Mouse (Mus musculus): ENCODE measurements at regions not wholly inside any gene's neighbourhood (a gene's known extent, or its start where the extent isn't known, plus 50 kb on each side); places are given as distances from the start of the nearest gene placed in this dataset.

DNA sequence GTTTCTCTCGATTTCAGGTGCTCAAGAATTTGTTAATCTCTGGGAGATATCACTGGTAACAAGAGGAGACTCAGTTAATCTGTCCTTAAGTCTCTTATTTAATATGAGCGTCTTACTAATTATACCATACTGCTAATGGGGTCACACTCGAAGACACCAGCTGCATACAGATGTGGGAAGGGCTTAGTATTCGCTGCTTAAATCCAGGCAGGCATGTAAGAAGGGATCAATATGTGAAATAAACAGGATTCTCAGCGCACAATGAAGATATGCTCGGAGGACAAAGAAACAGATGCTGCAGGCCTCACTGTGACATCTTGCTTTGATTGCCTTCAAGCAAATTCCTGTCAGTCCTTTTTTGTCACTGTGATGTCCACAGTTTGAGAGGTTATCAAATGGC, 108.3 kb downstream of the Zwint start:
- WGBS: 54% methylated on average over 6 of the region's 6 CpGs
- no peak overlapping the region for H3K27ac ChIP-seq (ENCODE audit: low read depth, low read length)

GRCm38 (mm10) chr10:72778356-72778755, 123.7 kb downstream of the Zwint start:
- no peak for DNase-seq (ENCODE audit: low spot score)

More for the DNA sequence above, 108.3 kb downstream of the Zwint start:
- no peak for ATAC-seq
- H3K9ac ChIP-seq (ENCODE audit: low read length): no peak overlapping the region
- H3K4me1 ChIP-seq (ENCODE audit: control insufficient read depth, insufficient read depth, low read length): no peaks in the 10 kb centered on the region
- H3K4me2 ChIP-seq (ENCODE audit: low read length): no peak overlapping the region
- no peak for DNase-seq (ENCODE audit: low spot score)
- no peaks in the 10 kb centered on the region for H3K36me3 ChIP-seq (ENCODE audit: control insufficient read depth, insufficient read depth, low read length)
- H3K9me3 ChIP-seq (replicated peaks; ENCODE audit: control insufficient read depth, low read length): no peaks in the 10 kb centered on the region
- no peaks in the 10 kb centered on the region for H3K27me3 ChIP-seq (replicated peaks; ENCODE audit: control insufficient read depth, insufficient read depth, low read length)
- no peak overlapping the region for H3K4me3 ChIP-seq (ENCODE audit: low read depth, low read length)

DNA sequence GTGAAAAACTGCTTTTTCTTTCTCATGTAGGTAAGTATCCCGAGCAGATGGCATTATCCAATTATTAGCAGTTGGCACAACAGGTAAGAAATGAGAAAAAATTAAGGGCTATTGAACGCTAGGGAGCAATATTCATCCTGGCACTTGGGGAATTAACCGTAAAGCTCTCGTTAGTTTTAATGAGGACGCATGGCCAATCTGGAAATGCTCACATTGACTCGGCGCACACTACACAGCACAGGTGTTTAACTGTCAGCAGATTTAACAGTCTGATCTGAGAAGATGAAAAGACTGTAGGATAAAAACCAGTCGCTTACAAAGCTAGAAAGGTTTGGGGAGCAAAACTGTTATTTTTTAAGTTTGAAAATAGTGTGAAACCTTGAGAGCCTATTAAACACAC, 157.0 kb downstream of the Zwint start:
- WGBS: 38% methylated on average over 8 of the region's 8 CpGs
- H3K9ac ChIP-seq (ENCODE audit: low read length): no peak overlapping the region
- H3K27me3 ChIP-seq (replicated peaks; ENCODE audit: control insufficient read depth, insufficient read depth, low read length): no peaks in the 10 kb centered on the region
- H3K4me3 ChIP-seq (ENCODE audit: low read depth, low read length): no peak overlapping the region
- no peak overlapping the region for H3K4me2 ChIP-seq (ENCODE audit: low read length)
- H3K4me1 ChIP-seq (ENCODE audit: control insufficient read depth, insufficient read depth, low read length): no peaks in the 10 kb centered on the region
- H3K36me3 ChIP-seq (ENCODE audit: control insufficient read depth, insufficient read depth, low read length): no peaks in the 10 kb centered on the region
- H3K27ac ChIP-seq (ENCODE audit: low read depth, low read length): no peak overlapping the region
- no peaks in the 10 kb centered on the region for H3K9me3 ChIP-seq (replicated peaks; ENCODE audit: control insufficient read depth, low read length)
- ATAC-seq (peak; percentile 57; the same call in 1 of the 2 replicates), DNase-seq (ENCODE audit: low spot score) (peak; percentile 48)

More at GRCm38 (mm10) chr10:72778356-72778755, 123.7 kb downstream of the Zwint start:
- no peaks in the 10 kb centered on the region for H3K9me3 ChIP-seq (replicated peaks; ENCODE audit: control insufficient read depth, low read length)
- H3K27ac ChIP-seq (ENCODE audit: low read depth, low read length): no peak overlapping the region
- 27% methylated on average over 3 of the region's 3 CpGs for WGBS
- H3K4me1 ChIP-seq (ENCODE audit: control insufficient read depth, insufficient read depth, low read length): no peaks in the 10 kb centered on the region
- H3K4me2 ChIP-seq (ENCODE audit: low read length): no peak overlapping the region
- H3K4me3 ChIP-seq (ENCODE audit: low read depth, low read length): no peak overlapping the region
- no peak overlapping the region for H3K9ac ChIP-seq (ENCODE audit: low read length)
- H3K36me3 ChIP-seq (ENCODE audit: control insufficient read depth, insufficient read depth, low read length): no peaks in the 10 kb centered on the region
- ATAC-seq: no peak
- no peaks in the 10 kb centered on the region for H3K27me3 ChIP-seq (replicated peaks; ENCODE audit: control insufficient read depth, insufficient read depth, low read length)

DNA sequence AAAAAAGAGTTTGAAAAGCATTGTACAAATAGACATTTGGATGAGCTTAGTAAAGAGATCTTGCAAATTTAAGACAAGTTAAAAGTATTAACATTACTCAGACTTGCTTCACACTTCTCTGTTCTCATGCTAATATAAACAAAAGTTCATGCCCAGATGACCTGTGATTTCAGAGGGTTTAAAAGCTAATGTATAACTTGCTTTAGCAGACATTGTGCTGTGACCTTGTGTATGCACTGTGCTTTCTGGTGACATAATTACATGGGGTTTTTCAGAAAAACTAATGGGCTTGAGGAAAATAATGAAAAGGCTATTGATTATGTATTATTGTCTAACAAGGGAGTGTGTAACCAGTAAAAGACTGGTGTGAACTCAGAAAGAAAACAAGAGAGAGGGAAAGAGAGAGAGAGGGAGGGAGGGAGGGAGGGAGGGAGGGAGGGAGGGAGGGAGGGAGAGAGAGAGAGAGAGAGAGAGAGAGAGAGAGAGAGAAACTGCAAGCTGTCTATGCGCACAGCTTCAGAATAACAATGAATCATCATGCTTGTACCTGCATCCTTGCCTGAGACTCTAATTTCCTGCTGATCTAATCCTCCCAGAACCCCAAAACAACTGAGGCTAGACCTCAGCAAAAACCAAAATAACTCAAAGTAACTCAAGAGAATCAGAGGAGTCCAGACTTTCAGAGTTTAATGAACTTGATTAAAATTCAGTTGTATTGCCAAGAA, 192.9 kb downstream of the Zwint start:
- WGBS: 60% methylated on average over 1 of the region's 1 CpGs
- Histone ChIP-seq H3K9ac (ENCODE audit: low read length) (no peak overlapping the region), H3K9me3 (replicated peaks; ENCODE audit: control insufficient read depth, low read length) (no peaks in the 10 kb centered on the region), H3K36me3 (ENCODE audit: control insufficient read depth, insufficient read depth, low read length) (no peaks in the 10 kb centered on the region), H3K4me1 (ENCODE audit: control insufficient read depth, insufficient read depth, low read length) (no peaks in the 10 kb centered on the region), H3K4me3 (ENCODE audit: low read depth, low read length) (no peak overlapping the region), H3K27me3 (replicated peaks; ENCODE audit: control insufficient read depth, insufficient read depth, low read length) (no peaks in the 10 kb centered on the region), H3K27ac (ENCODE audit: low read depth, low read length) (no peak overlapping the region), H3K4me2 (ENCODE audit: low read length) (no peak overlapping the region)
- ATAC-seq: no peak
- DNase-seq (ENCODE audit: low spot score): no peak

- DNase-seq (ENCODE audit: low spot score) (peak; percentile 46), ATAC-seq (no peak)
- WGBS: 11% methylated on average over 1 of the region's 1 CpGs
- H3K9ac ChIP-seq (ENCODE audit: low read length): no peak overlapping the region
- H3K4me2 ChIP-seq (ENCODE audit: low read length): no peak overlapping the region
- H3K36me3 ChIP-seq (ENCODE audit: control insufficient read depth, insufficient read depth, low read length): no peaks in the 10 kb centered on the region
- H3K4me1 ChIP-seq (ENCODE audit: control insufficient read depth, insufficient read depth, low read length): no peaks in the 10 kb centered on the region
- H3K27me3 ChIP-seq (replicated peaks; ENCODE audit: control insufficient read depth, insufficient read depth, low read length): no peaks in the 10 kb centered on the region
- no peak overlapping the region for H3K27ac ChIP-seq (ENCODE audit: low read depth, low read length)
- H3K9me3 ChIP-seq (replicated peaks; ENCODE audit: control insufficient read depth, low read length): no peaks in the 10 kb centered on the region
- H3K4me3 ChIP-seq (ENCODE audit: low read depth, low read length): no peak overlapping the region
Measured at GRCm38 (mm10) chr10:72867956-72868355, 213.3 kb downstream of the Zwint start.

Data from forebrain, embryonic 14.5 days (tissue).